Mouse (Mus musculus): ENCODE measurements around the gene Per3. TPM values are rescaled to one million over a fixed set of nuclear protein-coding genes. Genes with fewer than 3 reads are reported as not detected.

Per3 gene
- polyA plus RNA-seq, 1 experiment from 2014 or later: 3.8 TPM

GRCm38 (mm10) chr4:151070962-151071361, 26.5 kb upstream of the Per3 start:
- Histone ChIP-seq H3K4me2 (ENCODE audit: low read depth, low read length) (no peak overlapping the region), H3K27me3 (ENCODE audit: control insufficient read depth, insufficient read depth, low read depth, low read length) (no peaks in the 10 kb centered on the region), H3K36me3 (ENCODE audit: control insufficient read depth, insufficient read depth) (no peaks in the 10 kb centered on the region), H3K27ac (ENCODE audit: low read length) (no peak overlapping the region), H3K4me1 (ENCODE audit: control insufficient read depth, low read depth, low read length) (no peaks in the 10 kb centered on the region), H3K9ac (ENCODE audit: low read depth, low read length) (no peak overlapping the region), H3K4me3 (ENCODE audit: low read depth, low read length) (no peak overlapping the region), H3K9me3 (replicated peaks; ENCODE audit: control insufficient read depth, low read length) (no peaks in the 10 kb centered on the region)
- ATAC-seq (ENCODE audit: low read depth): no peak
- WGBS (ENCODE audit: insufficient replicate concordance): 35% methylated on average over 7 of the region's 7 CpGs

- Histone ChIP-seq H3K4me1 (ENCODE audit: control insufficient read depth, low read depth, low read length) (no peaks in the 10 kb centered on the region), H3K27ac (ENCODE audit: low read length) (no peak overlapping the region), H3K9me3 (replicated peaks; ENCODE audit: control insufficient read depth, low read length) (no peaks in the 10 kb centered on the region), H3K36me3 (ENCODE audit: control insufficient read depth, insufficient read depth) (no peaks in the 10 kb centered on the region), H3K9ac (ENCODE audit: low read depth, low read length) (no peak overlapping the region), H3K4me2 (ENCODE audit: low read depth, low read length) (no peak overlapping the region), H3K27me3 (ENCODE audit: control insufficient read depth, insufficient read depth, low read depth, low read length) (no peaks in the 10 kb centered on the region), H3K4me3 (ENCODE audit: low read depth, low read length) (no peak overlapping the region)
- no peak for ATAC-seq (ENCODE audit: low read depth)
- WGBS (ENCODE audit: insufficient replicate concordance): 21% methylated on average over 4 of the region's 4 CpGs
Observed at GRCm38 (mm10) chr4:151068751-151069150, 24.3 kb upstream of the Per3 start.

GRCm38 (mm10) chr4:151059566-151059965, 15.1 kb upstream of the Per3 start:
- H3K27me3 ChIP-seq (ENCODE audit: control insufficient read depth, insufficient read depth, low read depth, low read length): no peaks in the 10 kb centered on the region
- no peak overlapping the region for H3K4me2 ChIP-seq (ENCODE audit: low read depth, low read length)
- no peak for ATAC-seq (ENCODE audit: low read depth)
- H3K27ac ChIP-seq (ENCODE audit: low read length): no peak overlapping the region
- H3K9me3 ChIP-seq (replicated peaks; ENCODE audit: control insufficient read depth, low read length): no peaks in the 10 kb centered on the region
- H3K36me3 ChIP-seq (ENCODE audit: control insufficient read depth, insufficient read depth): peaks cover 3% of the 10 kb centered on the region; the same call in 1 of the 2 replicates
- peaks cover 14% of the 10 kb centered on the region for H3K4me1 ChIP-seq (ENCODE audit: control insufficient read depth, low read depth, low read length)
- 72% methylated on average over 4 of the region's 4 CpGs for WGBS (ENCODE audit: insufficient replicate concordance)
- no peak overlapping the region for H3K4me3 ChIP-seq (ENCODE audit: low read depth, low read length)
- no peak overlapping the region for H3K9ac ChIP-seq (ENCODE audit: low read depth, low read length)

GRCm38 (mm10) chr4:151058634-151059033, 14.2 kb upstream of the Per3 start:
- Histone ChIP-seq H3K9ac (ENCODE audit: low read depth, low read length) (no peak overlapping the region), H3K27ac (ENCODE audit: low read length) (no peak overlapping the region), H3K4me1 (ENCODE audit: control insufficient read depth, low read depth, low read length) (peaks cover 14% of the 10 kb centered on the region), H3K4me3 (ENCODE audit: low read depth, low read length) (no peak overlapping the region), H3K9me3 (replicated peaks; ENCODE audit: control insufficient read depth, low read length) (no peaks in the 10 kb centered on the region), H3K27me3 (ENCODE audit: control insufficient read depth, insufficient read depth, low read depth, low read length) (no peaks in the 10 kb centered on the region), H3K36me3 (ENCODE audit: control insufficient read depth, insufficient read depth) (peaks cover 5% of the 10 kb centered on the region; the same call in 1 of the 2 replicates), H3K4me2 (ENCODE audit: low read depth, low read length) (peak overlapping the region; percentile 74; the same call in 1 of the 2 replicates)
- WGBS (ENCODE audit: insufficient replicate concordance): 73% methylated on average over 4 of the region's 4 CpGs
- ATAC-seq (ENCODE audit: low read depth): no peak

- H3K4me3 ChIP-seq (ENCODE audit: low read depth, low read length): peak within 1 kb of the TSS; percentile 93
- under 1% methylated on average over 107 of the region's 114 CpGs for WGBS (ENCODE audit: insufficient replicate concordance)
- peaks cover 14% of the 10 kb centered on the region for H3K4me1 ChIP-seq (ENCODE audit: control insufficient read depth, low read depth, low read length)
- H3K27ac ChIP-seq (ENCODE audit: low read length): peak within 1 kb of the TSS; percentile 94
- peak; percentile 97 for ATAC-seq (ENCODE audit: low read depth)
- no peaks in the 10 kb centered on the region for H3K27me3 ChIP-seq (ENCODE audit: control insufficient read depth, insufficient read depth, low read depth, low read length)
- H3K36me3 ChIP-seq (ENCODE audit: control insufficient read depth, insufficient read depth): peaks cover 5% of the 10 kb centered on the region; the same call in 1 of the 2 replicates
- peak within 1 kb of the TSS; percentile 79 for H3K4me2 ChIP-seq (ENCODE audit: low read depth, low read length)
- H3K9me3 ChIP-seq (replicated peaks; ENCODE audit: control insufficient read depth, low read length): no peaks in the 10 kb centered on the region
- peak within 1 kb of the TSS; percentile 96 for H3K9ac ChIP-seq (ENCODE audit: low read depth, low read length)
Observed at GRCm38 (mm10) chr4:151057347-151058321, 13.2 kb upstream of the Per3 start, which contains the start of gene Vamp3. TSS of gene Vamp3 (minus strand) at chr4:151057963.

- WGBS (ENCODE audit: insufficient replicate concordance): 74% methylated on average over 1 of the region's 1 CpGs
- H3K27me3 ChIP-seq (ENCODE audit: control insufficient read depth, insufficient read depth, low read depth, low read length): no peaks in the 10 kb centered on the region
- no peak overlapping the region for H3K27ac ChIP-seq (ENCODE audit: low read length)
- H3K4me1 ChIP-seq (ENCODE audit: control insufficient read depth, low read depth, low read length): peaks cover 1% of the 10 kb centered on the region
- H3K4me2 ChIP-seq (ENCODE audit: low read depth, low read length): no peak overlapping the region
- H3K9me3 ChIP-seq (replicated peaks; ENCODE audit: control insufficient read depth, low read length): no peaks in the 10 kb centered on the region
- H3K36me3 ChIP-seq (ENCODE audit: control insufficient read depth, insufficient read depth): peaks cover 21% of the 10 kb centered on the region
- no peak overlapping the region for H3K9ac ChIP-seq (ENCODE audit: low read depth, low read length)
- no peak overlapping the region for H3K4me3 ChIP-seq (ENCODE audit: low read depth, low read length)
- no peak for ATAC-seq (ENCODE audit: low read depth)
Observed at GRCm38 (mm10) chr4:151051162-151051561, 6.7 kb upstream of the Per3 start.

- Histone ChIP-seq H3K4me3 (ENCODE audit: low read depth, low read length) (no peak overlapping the region), H3K27ac (ENCODE audit: low read length) (no peak overlapping the region), H3K27me3 (ENCODE audit: control insufficient read depth, insufficient read depth, low read depth, low read length) (no peaks in the 10 kb centered on the region), H3K36me3 (ENCODE audit: control insufficient read depth, insufficient read depth) (peaks cover 16% of the 10 kb centered on the region), H3K4me1 (ENCODE audit: control insufficient read depth, low read depth, low read length) (peaks cover 17% of the 10 kb centered on the region), H3K9me3 (replicated peaks; ENCODE audit: control insufficient read depth, low read length) (no peaks in the 10 kb centered on the region), H3K9ac (ENCODE audit: low read depth, low read length) (no peak overlapping the region), H3K4me2 (ENCODE audit: low read depth, low read length) (no peak overlapping the region)
- WGBS (ENCODE audit: insufficient replicate concordance): 67% methylated on average over 3 of the region's 3 CpGs
- no peak for ATAC-seq (ENCODE audit: low read depth)
Observed at GRCm38 (mm10) chr4:151046524-151046923, 2.1 kb upstream of the Per3 start.

- H3K27ac ChIP-seq (ENCODE audit: low read length): 0 out of 2 replicates have a peak overlapping the region, but pooled peaks have one; percentile 4
- 4% methylated on average over 21 of the region's 21 CpGs for WGBS (ENCODE audit: insufficient replicate concordance)
Observed at GRCm38 (mm10) chr4:151044944-151045570, 592 bp upstream of the Per3 start.

More at GRCm38 (mm10) chr4:151044944-151045570, 592 bp upstream of the Per3 start:
- Histone ChIP-seq H3K9ac (ENCODE audit: low read depth, low read length) (peak overlapping the region; percentile 43), H3K4me3 (ENCODE audit: low read depth, low read length) (peak overlapping the region; percentile 70), H3K4me1 (ENCODE audit: control insufficient read depth, low read depth, low read length) (peaks cover 17% of the 10 kb centered on the region), H3K36me3 (ENCODE audit: control insufficient read depth, insufficient read depth) (peaks cover 15% of the 10 kb centered on the region), H3K4me2 (ENCODE audit: low read depth, low read length) (peak overlapping the region; percentile 99), H3K27me3 (ENCODE audit: control insufficient read depth, insufficient read depth, low read depth, low read length) (no peaks in the 10 kb centered on the region), H3K9me3 (replicated peaks; ENCODE audit: control insufficient read depth, low read length) (no peaks in the 10 kb centered on the region)
- ATAC-seq (ENCODE audit: low read depth): no peak
